Mouse (Mus musculus) cortical plate, adult 2 months (tissue): ENCODE measurements at regions not wholly inside any gene's neighbourhood (a gene's known extent, or its start where the extent isn't known, plus 50 kb on each side); places are given as distances from the start of the nearest gene placed in this dataset.

ENCODE experiments used
- H3K27ac ChIP-seq: fragments of 200-500 bp; 2 replicates; pipeline ENCODE4 v1.5.1; 2012; ENCODE audit warnings: low read length, control low read depth, inconsistent platforms; ENCODE audit not compliant: insufficient read depth
- H3K4me1 ChIP-seq: fragments of 200-500 bp; 2 replicates; pipeline ENCODE4 v1.6.1; 2011; ENCODE audit warnings: low read length; ENCODE audit not compliant: control insufficient read depth, insufficient read depth
- H3K4me3 ChIP-seq: fragments of 200-500 bp; 2 replicates; pipeline ENCODE4 v1.5.1; 2011; ENCODE audit warnings: mild to moderate bottlenecking, low read length, control low read depth; ENCODE audit not compliant: insufficient read depth
- CTCF ChIP-seq: fragments of 200-500 bp; IDR thresholded peaks from 2 replicates; pipeline ENCODE4 v1.5.1; 2011; ENCODE audit warnings: mild to moderate bottlenecking, control low read depth, low read length; ENCODE audit not compliant: insufficient read depth; ENCODE audit errors: extremely low read depth
- POLR2A ChIP-seq: fragments of 200-500 bp; IDR thresholded peaks from 2 replicates; pipeline ENCODE4 v1.6.1; 2011; ENCODE audit warnings: mild to moderate bottlenecking, low read length, control low read depth; ENCODE audit not compliant: insufficient read depth; ENCODE audit errors: extremely low read depth

DNA sequence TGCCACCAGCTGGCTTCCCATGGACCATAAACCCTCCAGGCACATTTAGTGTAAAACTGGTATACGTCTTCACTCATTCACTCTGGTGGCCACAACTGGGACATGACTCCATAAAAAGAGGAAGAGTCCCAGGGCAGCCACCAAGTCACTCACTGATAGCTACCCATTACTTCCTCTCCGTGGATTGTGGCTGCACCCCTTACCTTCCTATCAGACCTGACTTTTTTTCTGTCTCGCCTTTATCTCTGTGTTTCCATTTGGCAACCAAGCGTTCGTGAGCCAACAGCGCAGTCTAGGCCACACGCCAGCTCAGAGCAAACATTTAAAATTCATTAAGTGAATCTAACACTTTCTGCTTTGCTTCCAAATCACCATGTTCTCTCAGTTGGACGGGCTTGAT, 53.9 kb upstream of the Slc44a1 start:
- H3K4me1 ChIP-seq: no peaks in the 10 kb centered on the region
- TF ChIP-seq CTCF: no peak
- no peak for TF ChIP-seq POLR2A
- no peak overlapping the region for H3K27ac ChIP-seq
- H3K4me3 ChIP-seq: no peak overlapping the region

DNA sequence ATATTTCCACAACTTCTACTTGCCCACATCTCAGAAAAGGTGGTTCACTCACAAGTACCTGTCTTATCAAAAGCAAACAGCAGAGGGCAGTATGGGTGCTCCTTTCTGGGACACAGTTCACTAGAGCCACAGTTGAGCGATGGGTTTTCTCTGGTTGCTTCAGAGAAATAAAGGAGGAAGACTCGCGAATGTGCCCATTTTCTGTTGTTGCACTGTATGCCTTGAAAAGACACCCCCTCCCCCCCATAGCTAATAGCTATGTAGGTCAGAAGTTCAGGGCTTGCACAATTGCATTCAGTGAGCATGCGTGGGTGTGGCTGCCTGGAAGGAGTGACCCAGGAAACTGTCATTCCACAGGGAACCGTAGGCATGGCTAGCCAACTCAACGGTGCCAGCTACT, 55.5 kb upstream of the Slc44a1 start:
- Histone ChIP-seq H3K27ac (no peak overlapping the region), H3K4me3 (no peak overlapping the region), H3K4me1 (no peaks in the 10 kb centered on the region)
- peak; percentile 86 for TF ChIP-seq CTCF
- no peak for TF ChIP-seq POLR2A

DNA sequence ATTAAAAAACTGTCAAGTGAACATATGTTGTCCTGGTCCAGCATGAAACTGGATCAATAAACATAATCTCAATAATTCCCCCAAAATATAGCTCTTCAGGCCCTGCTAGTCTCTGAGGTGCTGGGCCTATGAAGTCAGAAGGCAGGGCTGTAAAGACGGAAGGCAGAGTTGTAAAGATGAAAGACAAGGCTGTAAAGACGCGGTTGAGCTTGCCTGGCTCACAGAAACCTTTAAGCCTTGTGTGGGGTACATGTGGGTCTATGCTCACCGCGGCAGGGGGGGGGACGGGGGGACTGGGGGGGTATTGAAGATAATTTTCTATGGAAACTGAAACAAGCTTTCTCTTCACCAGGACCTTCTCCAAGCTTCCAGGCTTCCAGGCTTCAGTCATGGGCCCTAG, 56.1 kb upstream of the Slc44a1 start:
- no peak overlapping the region for H3K4me3 ChIP-seq
- no peaks in the 10 kb centered on the region for H3K4me1 ChIP-seq
- TF ChIP-seq POLR2A (no peak), CTCF (no peak)
- no peak overlapping the region for H3K27ac ChIP-seq

DNA sequence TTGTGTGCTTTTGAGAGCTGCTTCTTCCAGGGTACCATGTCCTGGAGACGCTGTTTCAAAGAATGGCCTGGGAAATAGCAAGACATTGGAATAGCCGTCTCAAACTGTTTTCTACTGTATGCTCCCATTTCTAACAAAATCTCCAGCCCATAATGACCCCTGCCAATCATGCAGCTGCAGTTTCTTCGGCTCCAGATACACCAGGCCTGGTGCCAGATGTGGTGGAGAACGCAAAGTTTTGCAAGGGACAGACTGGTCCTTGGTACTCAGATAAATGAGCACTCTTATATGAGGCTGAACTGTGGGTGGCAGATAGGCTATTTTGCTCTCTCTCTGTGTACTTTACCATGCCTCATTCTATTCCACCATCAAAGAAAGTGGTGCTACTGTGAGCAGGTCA, 58.2 kb upstream of the Slc44a1 start:
- Histone ChIP-seq H3K4me1 (no peaks in the 10 kb centered on the region), H3K4me3 (no peak overlapping the region), H3K27ac (no peak overlapping the region)
- TF ChIP-seq POLR2A (no peak), CTCF (no peak)

DNA sequence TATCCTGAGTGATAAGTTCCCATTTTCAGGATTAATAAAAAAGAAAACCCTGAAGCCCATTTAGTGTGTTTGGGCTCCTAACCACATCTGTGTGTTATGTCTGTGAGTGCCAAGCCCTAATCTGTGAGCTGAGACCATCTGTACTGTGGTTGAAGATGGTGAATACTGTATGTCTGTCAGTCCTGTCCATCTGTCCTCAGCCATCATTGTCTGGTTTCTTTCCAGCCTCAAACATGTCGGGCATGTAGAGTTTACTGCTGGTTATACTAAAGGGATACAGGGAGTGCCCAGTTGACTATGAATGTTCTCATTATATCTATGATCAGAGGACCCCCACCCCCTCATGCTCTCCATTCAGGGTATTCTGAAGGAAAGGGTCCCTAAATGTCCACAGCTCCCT, 60.4 kb upstream of the Slc44a1 start:
- H3K27ac ChIP-seq: no peak overlapping the region
- TF ChIP-seq CTCF: no peak
- no peaks in the 10 kb centered on the region for H3K4me1 ChIP-seq
- H3K4me3 ChIP-seq: no peak overlapping the region

DNA sequence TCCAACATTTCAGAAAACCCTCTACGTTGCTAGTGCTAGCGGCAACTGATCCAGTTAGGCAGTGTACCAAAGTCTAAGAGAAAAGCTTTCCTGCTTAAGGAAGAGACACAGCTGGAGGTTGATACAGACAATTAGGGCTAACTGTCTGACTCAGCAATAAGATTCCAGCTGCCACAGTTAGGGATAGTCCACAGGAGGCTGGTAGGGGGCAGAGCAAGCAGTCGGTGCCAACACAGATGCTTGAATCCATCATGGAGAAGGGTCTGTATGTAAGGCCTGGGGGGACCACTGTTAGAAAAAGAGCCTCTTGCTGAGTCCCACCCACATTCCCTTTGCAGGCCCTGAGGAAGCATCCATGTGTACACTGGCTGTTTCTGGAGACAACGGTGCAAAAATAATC, 63.2 kb upstream of the Slc44a1 start:
- Histone ChIP-seq H3K4me3 (no peak overlapping the region), H3K27ac (no peak overlapping the region), H3K4me1 (no peaks in the 10 kb centered on the region)
- TF ChIP-seq CTCF: no peak
- no peak for TF ChIP-seq POLR2A

DNA sequence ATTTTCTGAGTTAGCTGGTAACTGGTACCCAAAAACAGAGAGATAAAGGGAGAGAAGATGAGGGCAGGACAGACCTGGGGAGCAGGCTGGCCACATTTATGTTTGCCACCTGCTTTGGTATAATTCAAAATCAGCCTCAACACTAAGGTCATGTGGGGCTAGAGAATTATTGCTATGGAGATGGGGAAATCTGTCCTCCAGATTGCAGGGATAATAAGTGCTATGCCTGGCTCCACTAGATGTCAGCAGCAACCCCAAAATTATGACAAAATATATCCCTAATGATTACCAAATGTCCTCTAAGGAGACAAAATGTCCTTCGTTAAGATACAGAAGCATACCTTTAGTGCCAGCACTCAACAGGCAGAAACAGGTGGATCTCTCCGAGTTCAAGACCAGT, 83.8 kb upstream of the Slc44a1 start:
- H3K4me3 ChIP-seq: no peak overlapping the region
- H3K4me1 ChIP-seq: no peaks in the 10 kb centered on the region
- 0 out of 2 replicates have a peak, but pooled peaks have one; percentile 21 for TF ChIP-seq CTCF
- no peak for TF ChIP-seq POLR2A
- H3K27ac ChIP-seq: no peak overlapping the region

DNA sequence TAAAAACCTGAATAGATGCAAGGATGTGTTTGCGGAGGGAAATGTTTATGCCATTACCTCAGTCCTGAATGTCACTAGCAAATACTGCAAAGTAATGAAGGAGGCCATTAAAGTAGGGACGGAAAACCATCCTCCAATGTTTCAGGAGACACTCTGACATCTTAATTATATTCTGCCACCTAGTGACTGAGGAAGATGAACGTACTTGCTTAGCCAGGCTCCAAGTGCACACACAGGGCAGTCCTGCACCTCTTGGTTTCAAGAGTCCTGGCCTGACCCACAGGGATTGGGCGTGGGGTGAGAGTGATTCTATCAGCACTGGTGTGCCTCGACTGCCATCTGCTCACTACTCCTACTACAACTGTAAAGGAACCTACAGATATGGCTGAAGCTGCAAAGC, 85.3 kb upstream of the Slc44a1 start:
- Histone ChIP-seq H3K4me3 (no peak overlapping the region), H3K27ac (no peak overlapping the region), H3K4me1 (no peaks in the 10 kb centered on the region)
- peak; percentile 61 for TF ChIP-seq CTCF
- TF ChIP-seq POLR2A: no peak

DNA sequence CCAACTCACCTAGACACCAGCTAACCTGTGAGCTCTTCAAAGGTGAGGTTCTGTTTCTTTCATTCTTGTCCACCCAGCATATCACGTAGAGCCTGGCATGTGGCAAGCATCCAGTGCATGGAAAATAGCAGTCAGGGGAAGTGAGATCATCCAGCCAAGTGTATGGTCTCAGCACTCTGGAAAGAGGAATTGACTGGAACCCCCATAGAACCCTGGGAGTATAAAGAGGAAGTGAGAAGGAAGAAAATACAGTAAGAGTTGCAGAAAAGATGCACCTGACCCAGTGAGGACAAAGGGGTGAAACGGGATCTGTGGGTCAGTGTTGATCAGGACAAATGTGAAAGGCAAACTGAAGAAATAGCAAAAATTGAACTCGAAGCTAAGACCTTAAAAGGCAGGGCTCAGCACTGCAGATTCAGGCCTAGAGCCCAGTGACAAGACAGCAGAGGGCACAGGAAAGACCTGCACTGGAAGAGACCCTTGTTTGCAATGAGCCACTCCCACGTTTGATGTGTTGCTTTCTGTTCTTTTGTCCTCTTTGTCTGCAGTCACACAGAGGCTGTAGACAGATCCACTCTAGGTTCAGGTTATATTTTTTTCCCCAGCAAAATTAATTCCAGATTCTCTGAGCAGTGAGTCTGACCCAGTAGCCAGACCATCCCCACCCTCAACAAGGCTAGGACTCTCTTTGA, 86.7 kb upstream of the Slc44a1 start:
- TF ChIP-seq POLR2A: no peak
- TF ChIP-seq CTCF: no peak
- H3K27ac ChIP-seq: no peak overlapping the region
- H3K4me3 ChIP-seq: no peak overlapping the region
- H3K4me1 ChIP-seq: no peaks in the 10 kb centered on the region

DNA sequence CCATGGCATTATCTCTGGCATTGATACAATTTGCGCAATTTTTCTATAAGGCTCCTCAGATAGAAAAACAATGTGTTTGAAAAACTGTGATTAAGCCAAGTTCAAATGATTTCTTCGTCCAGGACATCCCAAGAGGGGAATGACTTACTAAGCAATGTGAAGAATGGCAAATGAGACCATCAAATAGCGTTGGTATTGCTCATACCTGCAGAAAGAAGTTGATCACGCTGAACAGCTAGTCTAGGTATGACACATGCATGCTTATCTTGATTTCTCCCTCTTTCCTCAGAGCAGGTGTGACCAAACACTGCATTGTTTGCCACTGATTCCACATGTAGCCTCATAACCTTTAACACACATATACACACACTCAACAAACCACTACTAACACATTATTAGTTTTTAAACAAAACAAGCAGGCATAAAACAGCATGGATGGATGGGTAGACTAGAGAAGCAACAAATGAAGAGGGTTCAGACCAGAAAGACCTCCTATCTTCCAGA, 89.1 kb upstream of the Slc44a1 start:
- Histone ChIP-seq H3K4me3 (no peak overlapping the region), H3K27ac (no peak overlapping the region), H3K4me1 (no peaks in the 10 kb centered on the region)
- TF ChIP-seq POLR2A: no peak
- TF ChIP-seq CTCF: no peak

DNA sequence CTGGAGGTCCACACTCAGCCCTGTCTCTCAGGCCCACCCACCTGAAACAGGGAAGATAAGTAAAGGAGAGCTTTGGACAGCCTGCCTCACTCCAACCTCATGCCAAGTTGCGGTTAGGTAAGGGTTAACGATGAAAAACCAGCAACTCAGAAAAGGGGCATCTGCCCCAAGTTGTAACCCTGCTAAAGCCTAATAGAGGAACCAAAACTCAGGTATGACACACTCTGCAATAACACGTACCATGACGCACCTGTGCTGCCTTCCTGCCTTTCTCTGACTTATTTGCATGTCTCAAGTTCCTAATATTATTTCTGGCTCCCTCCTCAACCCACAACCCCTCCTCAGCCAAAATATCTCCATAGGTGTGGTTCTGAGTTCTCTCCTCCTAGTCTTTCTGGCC, 94.9 kb upstream of the Slc44a1 start:
- H3K27ac ChIP-seq: no peak overlapping the region
- no peak overlapping the region for H3K4me3 ChIP-seq
- TF ChIP-seq POLR2A (no peak), CTCF (no peak)
- H3K4me1 ChIP-seq: no peaks in the 10 kb centered on the region
